10 mouse cellular contexts compared by ENCODE assay signal in genomic region chr11:105567221-105567641, GRCm38 (mm10). TPM values are rescaled to one million over a fixed set of nuclear protein-coding genes. Genes with fewer than 3 reads are reported as not detected.
DNase-seq lines count a peak whose midpoint lies in the region; ATAC-seq and TF ChIP-seq lines count a peak whose summit lies in the region.
"Had no signal": no experiment of that assay in that cellular context is flagged by ENCODE, and none has a peak within 500 bp of the region (broad histone marks: within the 10 kb centered on the region; RNA-seq: fewer than 3 reads in every experiment).

No protein-coding gene starts in this region.

- H3K4me1 ChIP-seq in neural tube, embryonic 14.5 days (ENCODE audit: control insufficient read depth, insufficient read depth, low read length): 0 out of 2 replicates have a peak, but pooled peaks cover 3% of the 10 kb centered on the region
- H3K4me1 ChIP-seq: limb, embryonic 12.5 days had no signal

- WGBS in neural tube, embryonic 14.5 days: 68% methylated on average over 1 of the region's 1 CpGs

- TF ChIP-seq CTCF in left cerebral cortex, adult 2 months (IDR thresholded peaks at IDR 0.05): no peak

- no peak overlapping the region for H3K4me2 ChIP-seq in neural tube, embryonic 14.5 days (ENCODE audit: low read depth, low read length)
- H3K4me2 ChIP-seq: limb, embryonic 12.5 days had no signal

- no peaks in the 10 kb centered on the region for H3K9me3 ChIP-seq in neural tube, embryonic 14.5 days (ENCODE audit: control insufficient read depth, low read length)
- H3K9me3 ChIP-seq: limb, embryonic 12.5 days had no signal

- H3K27me3 ChIP-seq in neural tube, embryonic 14.5 days (ENCODE audit: control insufficient read depth, insufficient read depth, low read length): no peaks in the 10 kb centered on the region
- H3K27me3 ChIP-seq: limb, embryonic 12.5 days had no signal

- no peak overlapping the region for H3K4me3 ChIP-seq in left cerebral cortex, adult 2 months
- H3K4me3 ChIP-seq in neural tube, embryonic 14.5 days (ENCODE audit: low read depth, low read length): no peak overlapping the region
- H3K4me3 ChIP-seq: limb, embryonic 12.5 days; myocyte had no signal

- intact Hi-C loops in left cerebral cortex, postnatal 4 days (cut with DNase I): no loop called here
- intact Hi-C loops in left cerebral cortex, adult 2 months (cut with DNase I): no loop called here

- no peak overlapping the region for H3K27ac ChIP-seq in left cerebral cortex, adult 2 months
- peak overlapping the region; percentile 49; the same call in 1 of the 2 replicates for H3K27ac ChIP-seq in neural tube, embryonic 14.5 days (ENCODE audit: low read depth, low read length)
- H3K27ac ChIP-seq: limb, embryonic 12.5 days had no signal

- DNase-seq in cerebellum, postnatal 14 days: peak; percentile 67 to 79
- peak; percentile 24 for DNase-seq in left cerebral cortex, postnatal 4 days
- no peak for DNase-seq in left cerebral cortex, adult 2 months (ENCODE audit: extremely low spot score in 1 of 2, low spot score in 2 of 2)
- peak; percentile 79 for DNase-seq in kidney, adult 9 months
- no peak for DNase-seq in left cerebral cortex, adult 11 months (ENCODE audit: low spot score)
- DNase-seq in testis, postnatal 10 days (ENCODE audit: low spot score): no peak

- no peak overlapping the region for H3K9ac ChIP-seq in neural tube, embryonic 14.5 days (replicated peaks; ENCODE audit: low read depth, low read length)
- H3K9ac ChIP-seq: limb, embryonic 12.5 days had no signal

- no peak for ATAC-seq in cerebellum, adult (ENCODE audit: insufficient number of reproducible peaks, low FRiP score, low TSS enrichment)
- ATAC-seq in neural tube, embryonic 14.5 days (ENCODE audit: low read depth): no peak

- no peaks in the 10 kb centered on the region for H3K36me3 ChIP-seq in neural tube, embryonic 14.5 days (ENCODE audit: control insufficient read depth, insufficient read depth, low read length)
- H3K36me3 ChIP-seq: limb, embryonic 12.5 days had no signal

RNA-seq across cellular contexts. Expression of gene Tanc2, which starts 22.6 kb away (rescaled TPM):
- 100 to 1,000 TPM; 238 to 241 TPM for total RNA-seq in left cerebral cortex, postnatal 4 days (2021)
- total RNA-seq in left cerebral cortex, adult 2 months (2021): 100 to 1,000 TPM; 250 to 251 TPM
- polyA plus RNA-seq in neural tube, embryonic 14.5 days (2014; fragmentation: Nextera tagmentation; extraction: Ambion mirVana): 65.5 and 77.0 TPM in 2 replicates

Comparison
In these comparisons a context has a peak if more than half of its experiments do, and no peak if none do; other contexts are left out.
1. DNase-seq: peak in cerebellum, postnatal 14 days (2 of 2), left cerebral cortex, postnatal 4 days (single experiment) and kidney, adult 9 months (single experiment); none in left cerebral cortex, adult 2 months (0 of 2), left cerebral cortex, adult 11 months (single experiment) and testis, postnatal 10 days (single experiment).